Mouse (Mus musculus): ENCODE data around the gene Vamp5. TPM values are rescaled to one million over a fixed set of nuclear protein-coding genes. Genes with fewer than 3 reads are reported as not detected.
A peak's percentile ranks its signal among the peaks of the same experiment; 100 is the strongest.

Gene Vamp5
- polyA plus RNA-seq, 1 experiment from 2014 or later: 12.7 TPM

- H3K9me3 ChIP-seq: no peaks in the 10 kb centered on the region
Observed at GRCm38 (mm10) chr6:72373184-72373583, 7.1 kb downstream of the Vamp5 start.

GRCm38 (mm10) chr6:72371571-72371970, 8.7 kb downstream of the Vamp5 start:
- Histone ChIP-seq H3K9me3 (no peaks in the 10 kb centered on the region), H3K9ac (replicated peaks) (no peak overlapping the region), H3K27ac (replicated peaks) (no peak overlapping the region), H3K27me3 (no peaks in the 10 kb centered on the region), H3K4me2 (replicated peaks) (no peak overlapping the region), H3K4me3 (no peak overlapping the region), H3K4me1 (no peaks in the 10 kb centered on the region), H3K36me3 (no peaks in the 10 kb centered on the region)
- 52% methylated on average over 1 of the region's 1 CpGs for WGBS
- ATAC-seq (ENCODE audit: low FRiP score, low read depth): no peak

More at GRCm38 (mm10) chr6:72373184-72373583, 7.1 kb downstream of the Vamp5 start:
- Histone ChIP-seq H3K27ac (replicated peaks) (no peak overlapping the region), H3K4me1 (no peaks in the 10 kb centered on the region), H3K36me3 (no peaks in the 10 kb centered on the region), H3K27me3 (peaks cover 5% of the 10 kb centered on the region; the same call in 1 of the 2 replicates), H3K4me2 (replicated peaks) (no peak overlapping the region), H3K4me3 (no peak overlapping the region), H3K9ac (replicated peaks) (no peak overlapping the region)
- WGBS: 84% methylated on average over 4 of the region's 4 CpGs
- no peak for ATAC-seq (ENCODE audit: low FRiP score, low read depth)

DNA sequence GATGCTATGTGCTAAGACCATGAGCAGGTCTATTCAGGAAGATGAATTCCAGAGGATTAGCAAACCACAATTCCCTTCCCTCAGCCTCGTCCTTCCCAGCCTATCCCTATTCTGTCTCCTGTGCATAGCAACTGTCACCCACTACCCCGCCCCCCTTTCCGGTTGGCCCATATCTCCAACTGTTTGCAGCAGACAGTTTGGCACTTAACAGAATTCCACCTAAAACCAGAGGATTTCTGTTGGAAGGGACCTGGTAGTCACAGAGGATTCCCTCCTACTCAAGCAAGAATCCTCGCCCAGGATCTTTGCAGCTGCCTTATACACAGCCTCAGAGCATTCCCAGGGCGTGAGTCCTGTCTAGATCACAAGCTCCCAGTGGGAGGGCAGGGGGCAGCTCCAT, 9.1 kb downstream of the Vamp5 start:
- WGBS: 41% methylated on average over 5 of the region's 5 CpGs
- H3K36me3 ChIP-seq: no peaks in the 10 kb centered on the region
- no peak for ATAC-seq (ENCODE audit: low FRiP score, low read depth)

GRCm38 (mm10) chr6:72370091-72370490, 10.2 kb downstream of the Vamp5 start:
- Histone ChIP-seq H3K4me2 (replicated peaks) (no peak overlapping the region), H3K27me3 (no peaks in the 10 kb centered on the region; the same call in 1 of the 2 replicates), H3K4me3 (no peak overlapping the region), H3K9me3 (no peaks in the 10 kb centered on the region), H3K4me1 (no peaks in the 10 kb centered on the region), H3K9ac (replicated peaks) (no peak overlapping the region), H3K36me3 (no peaks in the 10 kb centered on the region), H3K27ac (replicated peaks) (no peak overlapping the region)
- 86% methylated on average over 12 of the region's 12 CpGs for WGBS
- no peak for ATAC-seq (ENCODE audit: low FRiP score, low read depth)

More for the DNA sequence above, 9.1 kb downstream of the Vamp5 start:
- Histone ChIP-seq H3K4me2 (replicated peaks) (no peak overlapping the region), H3K4me1 (no peaks in the 10 kb centered on the region), H3K9me3 (no peaks in the 10 kb centered on the region), H3K27ac (replicated peaks) (no peak overlapping the region), H3K9ac (replicated peaks) (no peak overlapping the region), H3K4me3 (no peak overlapping the region), H3K27me3 (no peaks in the 10 kb centered on the region; the same call in 1 of the 2 replicates)

DNA sequence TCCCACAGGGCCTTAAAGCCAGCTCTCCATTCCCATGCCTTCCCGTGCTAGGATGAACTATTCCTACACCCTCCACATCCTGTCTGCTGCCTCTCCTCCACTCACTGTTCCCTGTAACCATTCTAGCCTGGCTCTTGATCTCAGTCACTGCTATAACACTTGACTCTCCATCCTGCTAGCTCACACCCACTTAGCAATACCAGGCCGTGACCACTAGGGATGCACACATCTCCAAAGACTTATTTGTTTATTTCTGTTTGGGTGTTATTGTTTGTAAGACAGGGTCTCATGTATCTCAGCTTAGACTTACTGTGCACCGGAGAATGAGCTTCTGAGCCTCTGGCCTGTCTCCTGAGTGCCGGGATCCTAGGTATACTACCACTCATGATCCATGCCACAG, 10.7 kb downstream of the Vamp5 start:
- no peak overlapping the region for H3K27ac ChIP-seq (replicated peaks)
- H3K4me2 ChIP-seq (replicated peaks): no peak overlapping the region
- peaks cover 3% of the 10 kb centered on the region for H3K27me3 ChIP-seq
- 83% methylated on average over 4 of the region's 4 CpGs for WGBS
- ATAC-seq (ENCODE audit: low FRiP score, low read depth): no peak
- no peaks in the 10 kb centered on the region for H3K4me1 ChIP-seq
- no peaks in the 10 kb centered on the region for H3K36me3 ChIP-seq
- H3K9me3 ChIP-seq: no peaks in the 10 kb centered on the region
- no peak overlapping the region for H3K9ac ChIP-seq (replicated peaks)
- H3K4me3 ChIP-seq: no peak overlapping the region

DNA sequence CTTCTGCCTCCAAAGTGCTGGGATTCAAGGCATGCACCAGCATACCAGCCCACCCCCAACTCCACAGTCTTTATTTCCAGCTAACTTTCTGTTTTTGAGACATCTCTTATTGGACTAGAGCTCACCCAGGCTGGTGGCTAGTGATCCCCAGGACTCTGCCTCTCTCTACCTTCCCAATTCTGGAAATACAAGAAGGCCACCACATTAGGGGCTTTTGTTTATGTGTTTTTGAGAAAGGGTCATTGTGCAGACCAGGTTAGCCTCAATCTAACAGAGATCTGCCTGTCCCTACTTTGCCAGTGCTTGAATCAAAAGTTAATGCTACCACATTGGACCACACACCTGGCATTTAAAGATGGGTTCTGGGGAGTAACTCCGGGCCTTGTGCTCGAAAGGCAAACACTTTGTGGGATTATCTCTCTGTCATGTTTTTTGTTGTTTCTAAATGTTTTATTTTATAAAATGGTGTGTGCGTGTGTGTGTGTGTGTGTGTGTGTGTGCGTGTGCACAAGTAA, 12.8 kb downstream of the Vamp5 start:
- Histone ChIP-seq H3K9me3 (no peaks in the 10 kb centered on the region), H3K9ac (replicated peaks) (no peak overlapping the region), H3K27ac (replicated peaks) (no peak overlapping the region), H3K4me3 (no peak overlapping the region), H3K4me1 (no peaks in the 10 kb centered on the region; the same call in 1 of the 2 replicates), H3K4me2 (replicated peaks) (no peak overlapping the region), H3K27me3 (peaks cover 3% of the 10 kb centered on the region), H3K36me3 (no peaks in the 10 kb centered on the region)
- ATAC-seq (ENCODE audit: low FRiP score, low read depth): no peak
- WGBS: 70% methylated on average over 4 of the region's 4 CpGs

- H3K4me3 ChIP-seq: no peak within 1 kb of the TSS
- no peak within 1 kb of the TSS for H3K9ac ChIP-seq (replicated peaks)
- no peaks in the 10 kb centered on the region; the same call in 1 of the 2 replicates for H3K4me1 ChIP-seq
- H3K4me2 ChIP-seq (replicated peaks): no peak within 1 kb of the TSS
- H3K27ac ChIP-seq (replicated peaks): no peak within 1 kb of the TSS
- peaks cover 3% of the 10 kb centered on the region for H3K27me3 ChIP-seq
- H3K9me3 ChIP-seq: no peaks in the 10 kb centered on the region
- no peak for ATAC-seq (ENCODE audit: low FRiP score, low read depth)
- 74% methylated on average over 4 of the region's 4 CpGs for WGBS
- no peaks in the 10 kb centered on the region for H3K36me3 ChIP-seq
Observed at GRCm38 (mm10) chr6:72366844-72367443, 13.3 kb downstream of the Vamp5 start, which contains the start of gene Rnf181. TSS of gene Rnf181 (minus strand) at chr6:72366956.

GRCm38 (mm10) chr6:72366304-72366703, 14.0 kb downstream of the Vamp5 start:
- Histone ChIP-seq H3K27ac (replicated peaks) (no peak overlapping the region), H3K27me3 (peaks cover 3% of the 10 kb centered on the region), H3K36me3 (no peaks in the 10 kb centered on the region), H3K4me3 (no peak overlapping the region), H3K9ac (replicated peaks) (no peak overlapping the region), H3K4me1 (peaks cover 5% of the 10 kb centered on the region), H3K4me2 (replicated peaks) (no peak overlapping the region), H3K9me3 (no peaks in the 10 kb centered on the region)
- ATAC-seq (ENCODE audit: low FRiP score, low read depth): no peak
- WGBS: 60% methylated on average over 3 of the region's 3 CpGs

GRCm38 (mm10) chr6:72364985-72365384, 15.3 kb downstream of the Vamp5 start:
- peaks cover 3% of the 10 kb centered on the region for H3K27me3 ChIP-seq
- no peak overlapping the region for H3K9ac ChIP-seq (replicated peaks)
- WGBS: 75% methylated on average over 6 of the region's 6 CpGs
- H3K4me2 ChIP-seq (replicated peaks): no peak overlapping the region
- H3K4me3 ChIP-seq: no peak overlapping the region
- no peak for ATAC-seq (ENCODE audit: low FRiP score, low read depth)
- peaks cover 8% of the 10 kb centered on the region for H3K36me3 ChIP-seq
- H3K27ac ChIP-seq (replicated peaks): no peak overlapping the region
- no peaks in the 10 kb centered on the region for H3K9me3 ChIP-seq
- peaks cover 13% of the 10 kb centered on the region for H3K4me1 ChIP-seq

DNA sequence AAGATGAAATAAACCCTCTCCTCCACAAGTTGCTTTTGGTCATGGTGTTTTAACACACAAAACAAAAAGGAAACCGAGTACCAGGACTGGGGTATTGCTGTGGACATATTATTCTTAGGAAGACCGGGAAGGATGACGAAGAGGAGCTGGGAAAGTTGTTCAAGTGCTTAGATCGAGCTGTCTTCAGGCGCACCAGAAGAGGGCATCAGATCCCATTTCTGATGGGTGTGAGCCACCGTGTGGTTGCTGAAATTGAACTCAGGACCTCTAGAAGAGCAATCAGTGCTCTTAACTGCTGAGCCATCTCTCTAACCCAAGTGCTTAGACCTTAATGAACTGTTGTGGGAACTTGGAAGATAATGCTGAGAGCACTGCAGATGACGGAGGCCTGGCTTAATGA, 16.3 kb downstream of the Vamp5 start:
- H3K27ac ChIP-seq (replicated peaks): no peak overlapping the region
- peaks cover 17% of the 10 kb centered on the region for H3K36me3 ChIP-seq
- 44% methylated on average over 7 of the region's 7 CpGs for WGBS
- H3K4me3 ChIP-seq: no peak overlapping the region
- no peak overlapping the region for H3K9ac ChIP-seq (replicated peaks)
- no peak for ATAC-seq (ENCODE audit: low FRiP score, low read depth)
- peaks cover 13% of the 10 kb centered on the region for H3K4me1 ChIP-seq
- H3K4me2 ChIP-seq (replicated peaks): no peak overlapping the region
- H3K9me3 ChIP-seq: no peaks in the 10 kb centered on the region
- H3K27me3 ChIP-seq: peaks cover 3% of the 10 kb centered on the region

GRCm38 (mm10) chr6:72362132-72363028, 17.9 kb downstream of the Vamp5 start:
- peaks cover 13% of the 10 kb centered on the region for H3K4me1 ChIP-seq
- no peaks in the 10 kb centered on the region for H3K9me3 ChIP-seq
- under 1% methylated on average over 42 of the region's 42 CpGs for WGBS
- peak overlapping the region; percentile 73 for H3K4me3 ChIP-seq
- H3K27ac ChIP-seq (replicated peaks): peak overlapping the region; percentile 70
- peaks cover 3% of the 10 kb centered on the region for H3K27me3 ChIP-seq
- H3K4me2 ChIP-seq (replicated peaks): peak overlapping the region; percentile 69
- peak overlapping the region; percentile 76 for H3K9ac ChIP-seq (replicated peaks)
- H3K36me3 ChIP-seq: peaks cover 32% of the 10 kb centered on the region
- ATAC-seq (ENCODE audit: low FRiP score, low read depth): peak; percentile 100

DNA sequence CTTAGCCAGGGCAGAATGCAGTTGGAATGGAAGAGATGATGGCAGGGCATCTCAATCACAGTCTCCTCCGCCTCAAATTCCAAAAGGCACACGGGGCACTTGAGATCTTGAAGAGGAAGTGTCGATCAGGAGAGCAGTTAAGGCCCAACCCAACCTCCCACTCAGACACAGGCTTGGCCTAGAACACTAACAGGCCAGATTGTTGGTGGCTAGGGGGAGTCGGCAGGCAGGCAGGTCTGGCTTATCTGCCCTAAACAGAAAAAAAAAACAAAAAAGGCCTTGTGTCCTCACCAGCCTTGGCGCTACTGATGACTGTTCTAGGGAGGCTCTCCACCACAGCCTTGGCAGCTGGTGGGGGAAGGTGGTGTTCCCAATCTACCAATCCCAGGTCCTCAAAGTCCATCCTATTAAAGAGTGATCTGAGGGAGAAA, 19.1 kb downstream of the Vamp5 start:
- no peaks in the 10 kb centered on the region for H3K9me3 ChIP-seq
- H3K4me1 ChIP-seq: peaks cover 15% of the 10 kb centered on the region
- H3K27ac ChIP-seq (replicated peaks): no peak overlapping the region
- H3K27me3 ChIP-seq: peaks cover 6% of the 10 kb centered on the region
- peak overlapping the region; percentile 69 for H3K4me2 ChIP-seq (replicated peaks)
- H3K4me3 ChIP-seq: peak overlapping the region; percentile 73
- ATAC-seq (ENCODE audit: low FRiP score, low read depth): no peak
- peak overlapping the region; percentile 76; the same call in 1 of the 2 replicates for H3K9ac ChIP-seq (replicated peaks)
- 81% methylated on average over 5 of the region's 5 CpGs for WGBS
- H3K36me3 ChIP-seq: peaks cover 33% of the 10 kb centered on the region
